Mouse (Mus musculus): Measurements from ENCODE around the gene Adcyap1r1. TPM values are rescaled to one million over a fixed set of nuclear protein-coding genes. Genes with fewer than 3 reads are reported as not detected.

The Adcyap1r1 gene
- total and polyA plus RNA-seq, 2 experiments: 0.74 to 0.78 TPM

DNA sequence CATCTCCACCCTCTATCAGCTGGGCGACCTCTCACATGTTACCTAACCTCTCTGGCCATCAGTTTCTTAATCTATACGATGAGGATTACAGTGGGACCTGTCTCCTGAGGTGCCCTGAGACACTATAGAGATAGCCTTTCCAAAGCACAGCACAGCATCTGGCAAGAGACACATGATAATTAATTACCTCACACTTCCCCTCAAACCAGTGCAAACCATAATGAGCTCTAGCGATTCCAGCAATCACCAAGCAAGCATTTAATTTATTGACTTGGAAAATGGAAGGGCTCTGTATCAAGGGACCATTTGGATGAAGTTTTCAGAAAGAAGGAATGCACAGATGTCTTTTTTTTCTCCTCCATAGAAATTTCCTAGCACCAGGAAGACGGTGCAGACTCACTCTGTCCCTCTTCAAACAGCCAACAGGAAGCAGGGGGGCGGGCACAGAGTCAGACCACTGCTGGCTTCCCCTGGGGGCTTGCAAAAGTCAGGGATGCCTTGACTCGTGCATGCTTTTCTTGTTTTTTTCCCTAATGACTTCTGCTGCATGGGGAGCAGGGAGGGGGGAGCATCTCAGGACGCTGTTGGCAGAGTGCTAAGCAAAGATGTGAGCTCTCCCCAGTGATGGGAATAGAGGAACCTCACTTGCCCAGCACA lies 41.5 kb upstream of the Adcyap1r1 start:
- Histone ChIP-seq H3K27ac (replicated peaks; ENCODE audit: insufficient read depth, low read depth, low read length) (no peak overlapping the region), H3K9ac (ENCODE audit: low read depth, low read length) (no peak overlapping the region), H3K79me2 (ENCODE audit: control insufficient read depth, insufficient read depth, low read length) (no peaks in the 10 kb centered on the region), H3K27me3 (ENCODE audit: control insufficient read depth, insufficient read depth, low read length) (no peaks in the 10 kb centered on the region), H3K36me3 (ENCODE audit: control insufficient read depth, insufficient read depth, low read length) (no peaks in the 10 kb centered on the region), H3K4me3 (ENCODE audit: insufficient read depth, low read depth, low read length) (no peak overlapping the region), H3K4me1 (ENCODE audit: control insufficient read depth, insufficient read depth, low read length) (no peaks in the 10 kb centered on the region)
- no peak for DNase-seq (ENCODE audit: extremely low read depth, low read depth, low spot score)
- 51% methylated on average over 7 of the region's 7 CpGs for WGBS
- TF ChIP-seq CTCF (IDR thresholded peaks at IDR 0.05; ENCODE audit: low read depth, low read length): no peak
- TF ChIP-seq POLR2A (IDR thresholded peaks at IDR 0.05; ENCODE audit: extremely low read depth, insufficient read depth, low read length): no peak

DNA sequence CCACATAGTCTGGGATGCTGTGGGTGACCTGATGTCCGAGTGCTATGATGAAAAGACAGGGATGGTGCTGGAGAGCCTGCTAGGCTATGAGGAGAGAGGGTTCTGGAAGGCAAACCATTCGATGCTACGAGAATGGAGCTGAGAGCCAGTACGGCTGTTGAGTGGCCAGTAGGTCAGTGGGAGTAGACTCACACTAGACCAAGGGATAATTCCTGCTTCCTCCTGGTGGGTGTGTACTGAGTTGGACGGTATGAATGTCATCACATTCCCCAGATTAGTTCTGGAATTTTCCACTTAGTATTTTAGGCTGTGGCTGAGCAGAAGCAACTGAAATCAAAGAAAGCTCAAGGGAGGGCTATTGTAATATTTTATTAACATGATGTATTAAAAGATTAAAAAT lies 40.8 kb upstream of the Adcyap1r1 start:
- no peak overlapping the region for H3K9ac ChIP-seq (ENCODE audit: low read depth, low read length)
- no peak for TF ChIP-seq POLR2A (IDR thresholded peaks at IDR 0.05; ENCODE audit: extremely low read depth, insufficient read depth, low read length)
- no peak for TF ChIP-seq CTCF (IDR thresholded peaks at IDR 0.05; ENCODE audit: low read depth, low read length)
- no peaks in the 10 kb centered on the region for H3K79me2 ChIP-seq (ENCODE audit: control insufficient read depth, insufficient read depth, low read length)
- H3K4me3 ChIP-seq (ENCODE audit: insufficient read depth, low read depth, low read length): no peak overlapping the region
- WGBS: 72% methylated on average over 5 of the region's 5 CpGs
- no peaks in the 10 kb centered on the region for H3K36me3 ChIP-seq (ENCODE audit: control insufficient read depth, insufficient read depth, low read length)
- H3K27me3 ChIP-seq (ENCODE audit: control insufficient read depth, insufficient read depth, low read length): no peaks in the 10 kb centered on the region
- no peaks in the 10 kb centered on the region for H3K4me1 ChIP-seq (ENCODE audit: control insufficient read depth, insufficient read depth, low read length)
- no peak overlapping the region for H3K27ac ChIP-seq (replicated peaks; ENCODE audit: insufficient read depth, low read depth, low read length)
- no peak for DNase-seq (ENCODE audit: extremely low read depth, low read depth, low spot score)

DNA sequence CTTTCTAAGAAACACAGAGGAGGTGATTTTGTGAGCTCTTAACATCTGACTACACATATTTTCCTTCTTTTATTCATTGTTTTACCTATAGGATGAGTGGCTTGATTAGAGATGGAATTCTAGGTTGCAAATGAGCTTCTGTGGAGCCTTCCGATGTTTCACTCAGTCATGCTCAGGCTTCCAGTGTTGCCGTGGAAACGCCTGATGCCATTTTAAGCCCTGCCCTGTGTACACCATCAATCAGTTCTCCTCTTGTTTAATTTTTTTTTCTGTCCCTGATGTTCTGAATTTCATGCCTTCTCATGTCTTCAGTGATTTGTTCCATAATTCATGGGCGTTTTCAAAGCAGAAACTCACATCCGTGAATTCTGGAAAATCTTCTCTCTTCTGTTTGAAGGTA lies 35.6 kb upstream of the Adcyap1r1 start:
- Histone ChIP-seq H3K79me2 (ENCODE audit: control insufficient read depth, insufficient read depth, low read length) (no peaks in the 10 kb centered on the region), H3K9ac (ENCODE audit: low read depth, low read length) (no peak overlapping the region), H3K27me3 (ENCODE audit: control insufficient read depth, insufficient read depth, low read length) (no peaks in the 10 kb centered on the region), H3K27ac (replicated peaks; ENCODE audit: insufficient read depth, low read depth, low read length) (no peak overlapping the region), H3K4me1 (ENCODE audit: control insufficient read depth, insufficient read depth, low read length) (no peaks in the 10 kb centered on the region), H3K36me3 (ENCODE audit: control insufficient read depth, insufficient read depth, low read length) (no peaks in the 10 kb centered on the region), H3K4me3 (ENCODE audit: insufficient read depth, low read depth, low read length) (no peak overlapping the region)
- WGBS: 78% methylated on average over 5 of the region's 5 CpGs
- TF ChIP-seq POLR2A (IDR thresholded peaks at IDR 0.05; ENCODE audit: extremely low read depth, insufficient read depth, low read length): no peak
- no peak for TF ChIP-seq CTCF (IDR thresholded peaks at IDR 0.05; ENCODE audit: low read depth, low read length)
- no peak for DNase-seq (ENCODE audit: extremely low read depth, low read depth, low spot score)

DNA sequence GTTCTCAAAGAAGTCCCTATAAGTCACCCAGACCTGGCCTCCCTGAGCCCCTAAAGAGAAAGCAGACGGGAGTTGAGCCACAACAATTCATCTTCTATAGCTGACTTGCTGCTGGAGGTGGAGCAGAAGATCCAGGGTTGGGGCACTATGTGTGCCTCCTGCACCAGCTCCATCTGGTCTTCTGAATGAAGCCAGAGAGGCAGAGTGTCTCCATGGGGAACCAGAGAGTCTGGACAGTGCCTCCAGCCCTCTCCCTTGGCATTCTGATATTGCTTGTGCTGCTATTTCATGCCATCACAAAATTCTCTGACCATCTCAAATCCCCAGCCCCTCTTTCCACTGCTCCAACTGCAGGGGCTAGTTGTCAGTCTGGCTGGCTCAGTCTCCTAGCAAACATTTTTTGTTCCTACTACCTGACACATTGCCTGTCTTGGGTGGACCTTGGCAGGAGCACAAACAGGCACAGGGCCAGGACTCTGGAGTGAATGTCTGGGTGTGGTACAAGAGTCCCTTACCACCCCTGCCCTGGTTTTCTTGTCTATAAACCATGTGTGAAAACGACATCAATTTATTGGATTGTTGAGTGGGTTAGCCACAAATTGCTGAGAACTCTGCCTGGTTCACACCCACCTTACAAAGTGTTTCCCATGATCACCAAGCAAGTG lies 32.9 kb upstream of the Adcyap1r1 start:
- Histone ChIP-seq H3K4me3 (ENCODE audit: insufficient read depth, low read depth, low read length) (no peak overlapping the region), H3K79me2 (ENCODE audit: control insufficient read depth, insufficient read depth, low read length) (no peaks in the 10 kb centered on the region), H3K4me1 (ENCODE audit: control insufficient read depth, insufficient read depth, low read length) (no peaks in the 10 kb centered on the region), H3K9ac (ENCODE audit: low read depth, low read length) (no peak overlapping the region), H3K27ac (replicated peaks; ENCODE audit: insufficient read depth, low read depth, low read length) (no peak overlapping the region), H3K36me3 (ENCODE audit: control insufficient read depth, insufficient read depth, low read length) (no peaks in the 10 kb centered on the region), H3K27me3 (ENCODE audit: control insufficient read depth, insufficient read depth, low read length) (no peaks in the 10 kb centered on the region)
- no peak for TF ChIP-seq POLR2A (IDR thresholded peaks at IDR 0.05; ENCODE audit: extremely low read depth, insufficient read depth, low read length)
- TF ChIP-seq CTCF (IDR thresholded peaks at IDR 0.05; ENCODE audit: low read depth, low read length): no peak
- WGBS: 52% methylated on average over 2 of the region's 2 CpGs
- no peak for DNase-seq (ENCODE audit: extremely low read depth, low read depth, low spot score)

DNA sequence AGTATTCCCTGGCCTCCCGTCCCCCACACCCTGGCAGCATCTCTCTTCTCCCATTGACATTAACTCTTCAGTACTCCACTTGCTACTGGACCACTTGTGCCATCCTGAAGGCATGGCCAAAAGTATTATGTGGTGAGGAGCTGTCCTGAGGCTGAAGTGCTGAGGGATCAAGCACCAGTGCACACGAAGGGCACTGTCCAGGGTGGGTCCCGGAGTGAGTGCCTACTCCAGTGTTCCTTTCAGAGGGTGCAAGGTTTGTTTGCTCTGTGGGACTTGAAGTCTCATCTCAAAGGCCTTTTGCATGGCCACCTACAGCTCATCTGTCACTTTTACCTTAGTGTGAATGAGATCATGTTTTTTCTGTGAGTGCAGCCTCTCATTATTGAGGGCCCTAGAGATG lies 31.4 kb upstream of the Adcyap1r1 start:
- no peaks in the 10 kb centered on the region; the same call in 1 of the 2 replicates for H3K27me3 ChIP-seq (ENCODE audit: control insufficient read depth, insufficient read depth, low read length)
- no peak for DNase-seq (ENCODE audit: extremely low read depth, low read depth, low spot score)
- H3K9ac ChIP-seq (ENCODE audit: low read depth, low read length): no peak overlapping the region
- 66% methylated on average over 3 of the region's 3 CpGs for WGBS
- H3K27ac ChIP-seq (replicated peaks; ENCODE audit: insufficient read depth, low read depth, low read length): no peak overlapping the region
- no peaks in the 10 kb centered on the region for H3K4me1 ChIP-seq (ENCODE audit: control insufficient read depth, insufficient read depth, low read length)
- no peaks in the 10 kb centered on the region for H3K36me3 ChIP-seq (ENCODE audit: control insufficient read depth, insufficient read depth, low read length)
- H3K79me2 ChIP-seq (ENCODE audit: control insufficient read depth, insufficient read depth, low read length): no peaks in the 10 kb centered on the region
- TF ChIP-seq CTCF (IDR thresholded peaks at IDR 0.05; ENCODE audit: low read depth, low read length): no peak
- TF ChIP-seq POLR2A (IDR thresholded peaks at IDR 0.05; ENCODE audit: extremely low read depth, insufficient read depth, low read length): no peak
- no peak overlapping the region for H3K4me3 ChIP-seq (ENCODE audit: insufficient read depth, low read depth, low read length)

DNA sequence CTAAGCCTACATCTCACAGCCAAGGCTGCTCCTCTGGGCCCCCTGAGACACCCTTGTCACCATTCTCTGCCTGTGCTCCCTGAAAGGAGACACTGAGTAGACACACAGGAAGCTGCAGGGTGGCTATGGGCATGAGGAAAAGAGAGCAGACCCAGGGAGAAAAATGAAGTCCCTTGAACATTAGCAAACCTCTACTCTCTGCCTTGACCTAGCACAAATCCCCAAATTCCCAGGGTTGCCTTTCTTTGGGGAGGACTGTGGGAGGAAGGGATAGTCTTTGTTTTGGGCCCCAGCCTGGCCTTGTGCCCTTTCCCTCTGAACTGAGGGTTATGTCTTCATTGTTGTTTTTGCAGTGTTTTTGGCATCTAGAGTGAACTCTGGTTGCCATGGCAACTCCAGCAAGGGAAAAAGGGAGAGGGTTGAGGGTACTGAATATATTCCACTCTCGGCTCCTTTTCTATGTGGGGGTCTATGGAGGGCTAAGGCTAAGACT lies 30.9 kb upstream of the Adcyap1r1 start:
- DNase-seq (ENCODE audit: extremely low read depth, low read depth, low spot score): no peak
- no peaks in the 10 kb centered on the region for H3K79me2 ChIP-seq (ENCODE audit: control insufficient read depth, insufficient read depth, low read length)
- peaks cover 3% of the 10 kb centered on the region; the same call in 1 of the 2 replicates for H3K27me3 ChIP-seq (ENCODE audit: control insufficient read depth, insufficient read depth, low read length)
- 44% methylated on average over 1 of the region's 1 CpGs for WGBS
- TF ChIP-seq CTCF (IDR thresholded peaks at IDR 0.05; ENCODE audit: low read depth, low read length) (no peak), POLR2A (IDR thresholded peaks at IDR 0.05; ENCODE audit: extremely low read depth, insufficient read depth, low read length) (no peak)
- no peak overlapping the region for H3K27ac ChIP-seq (replicated peaks; ENCODE audit: insufficient read depth, low read depth, low read length)
- no peaks in the 10 kb centered on the region for H3K4me1 ChIP-seq (ENCODE audit: control insufficient read depth, insufficient read depth, low read length)
- no peak overlapping the region for H3K9ac ChIP-seq (ENCODE audit: low read depth, low read length)
- no peak overlapping the region for H3K4me3 ChIP-seq (ENCODE audit: insufficient read depth, low read depth, low read length)
- no peaks in the 10 kb centered on the region for H3K36me3 ChIP-seq (ENCODE audit: control insufficient read depth, insufficient read depth, low read length)
